Mouse (Mus musculus) CH12.LX (cell line): ENCODE measurements at regions not wholly inside any gene's neighbourhood (a gene's known extent, or its start where the extent isn't known, plus 50 kb on each side); places are given as distances from the start of the nearest gene placed in this dataset.

Experiments used
- DNase-seq: peaks from one replicate; pipeline ENCODE4 v3.0.0-alpha.2; 2013; ENCODE audit errors: extremely low read depth
- H3K27ac ChIP-seq: 2 replicates; pipeline ENCODE4 v1.5.1; 2012; ENCODE audit warnings: low read depth, mild to moderate bottlenecking, control low read depth, moderate library complexity; ENCODE audit not compliant: insufficient read depth
- H3K27me3 ChIP-seq: replicated peaks from 2 replicates; pipeline ENCODE3; 2012; ENCODE audit warnings: inconsistent platforms
- H3K36me3 ChIP-seq, 2 experiments: replicated peaks in 1 of 2; 2 replicates each; pipeline versions ENCODE3 to v1.6.1; 2012; ENCODE audit warnings: inconsistent platforms in 1 of 2, low read length in 1 of 2, mild to moderate bottlenecking in 1 of 2, mixed read lengths in 1 of 2, moderate library complexity in 1 of 2; ENCODE audit not compliant: control insufficient read depth in 1 of 2, insufficient read depth in 1 of 2
- H3K4me1 ChIP-seq, 2 experiments: 2 replicates each; pipeline ENCODE4 v1.6.1; 2012; ENCODE audit warnings: inconsistent platforms in 1 of 2, moderate library complexity in 1 of 2; ENCODE audit not compliant: insufficient read depth in 2 of 2, control insufficient read depth in 1 of 2
- H3K4me2 ChIP-seq: 2 replicates; pipeline ENCODE4 v1.6.1; 2012; ENCODE audit warnings: low read depth, mild to moderate bottlenecking, control low read depth; ENCODE audit not compliant: poor library complexity, insufficient read depth, severe bottlenecking
- H3K4me3 ChIP-seq, 3 experiments: fragments of 150-350 bp in 1 of 3; sonication (generic) in 1 of 3; replicated peaks in 1 of 3; 2 replicates each; pipeline versions ENCODE3 to v1.5.1; 2011 to 2012; ENCODE audit warnings: low read depth in 2 of 3, low read length in 2 of 3, mild to moderate bottlenecking in 2 of 3, moderate library complexity in 2 of 3, control low read depth in 1 of 3, improper control_type of control experiment in 1 of 3, inconsistent platforms in 1 of 3, mixed read lengths in 1 of 3; ENCODE audit not compliant: poor library complexity in 1 of 3
- H3K79me2 ChIP-seq: replicated peaks from 2 replicates; pipeline ENCODE4 v1.6.1; 2012; ENCODE audit warnings: mild to moderate bottlenecking, moderate library complexity; ENCODE audit not compliant: control insufficient read depth, poor library complexity, insufficient read depth, severe bottlenecking; ENCODE audit errors: extremely low read depth
- H3K9ac ChIP-seq: 2 replicates; pipeline ENCODE4 v1.6.1; 2012; ENCODE audit warnings: low read depth, mild to moderate bottlenecking, control low read depth, moderate library complexity; ENCODE audit not compliant: insufficient read depth
- H3K9me3 ChIP-seq: replicated peaks from 2 replicates; pipeline ENCODE3; 2012; ENCODE audit warnings: low read length, inconsistent platforms, mixed read lengths
- ELF1 ChIP-seq: IDR thresholded peaks from 2 replicates; pipeline ENCODE4 v1.6.1; 2014; ENCODE audit warnings: low read depth, mild to moderate bottlenecking, inconsistent platforms, low read length, improper control_type of control experiment
- EP300 ChIP-seq: IDR thresholded peaks from 2 replicates; pipeline ENCODE4 v1.6.1; 2011; ENCODE audit warnings: low read length, improper control_type of control experiment
- HCFC1 ChIP-seq: IDR thresholded peaks from 2 replicates; pipeline ENCODE4 v1.6.1; 2012; ENCODE audit warnings: low read depth, mild to moderate bottlenecking, inconsistent platforms, low read length, improper control_type of control experiment
- IRF4 ChIP-seq: IDR thresholded peaks from 2 replicates; pipeline ENCODE4 v1.6.1; 2014; ENCODE audit warnings: low read depth, mild to moderate bottlenecking, inconsistent platforms, low read length, improper control_type of control experiment
- JUN ChIP-seq: IDR thresholded peaks from 2 replicates; pipeline ENCODE4 v1.6.1; 2011; ENCODE audit warnings: low read depth, mild to moderate bottlenecking, low read length, improper control_type of control experiment, moderate library complexity; ENCODE audit not compliant: insufficient read depth
- JUND ChIP-seq: conservative IDR thresholded peaks from 2 replicates; pipeline ENCODE4 v1.6.1; 2011; ENCODE audit warnings: low read depth, low read length, improper control_type of control experiment
- MEF2A ChIP-seq: IDR thresholded peaks from 2 replicates; pipeline ENCODE4 v1.6.1; 2014; ENCODE audit warnings: low read depth, mild to moderate bottlenecking, inconsistent platforms, low read length, improper control_type of control experiment, borderline replicate concordance
- MXI1 ChIP-seq: IDR thresholded peaks from 2 replicates; pipeline ENCODE4 v1.6.1; 2011; ENCODE audit warnings: mild to moderate bottlenecking, low read depth, low read length, improper control_type of control experiment
- NRF1 ChIP-seq: IDR thresholded peaks from 2 replicates; pipeline ENCODE4 v1.6.1; 2014; ENCODE audit warnings: low read depth, mild to moderate bottlenecking, inconsistent platforms, low read length, improper control_type of control experiment, moderate library complexity
- PAX5 ChIP-seq: IDR thresholded peaks from 2 replicates; pipeline ENCODE4 v1.6.1; 2012; ENCODE audit warnings: low read length, inconsistent platforms, mixed read lengths
- RAD21 ChIP-seq: IDR thresholded peaks from 2 replicates; pipeline ENCODE4 v1.6.1; 2011; ENCODE audit warnings: low read depth, mild to moderate bottlenecking, low read length, improper control_type of control experiment, moderate library complexity
- RCOR1 ChIP-seq: conservative IDR thresholded peaks from 2 replicates; pipeline ENCODE4 v1.6.1; 2012; ENCODE audit warnings: low read depth, mild to moderate bottlenecking, inconsistent platforms, low read length, improper control_type of control experiment
- SMC3 ChIP-seq: IDR thresholded peaks from 2 replicates; pipeline ENCODE4 v1.6.1; 2011; ENCODE audit warnings: low read depth, low read length, improper control_type of control experiment
- TCF12 ChIP-seq: IDR thresholded peaks from 2 replicates; pipeline ENCODE4 v1.6.1; 2014; ENCODE audit warnings: low read depth, mild to moderate bottlenecking, inconsistent platforms, low read length, improper control_type of control experiment
- ZC3H11A ChIP-seq: IDR thresholded peaks from 2 replicates; pipeline ENCODE4 v1.6.1; 2012; ENCODE audit warnings: low read depth, mild to moderate bottlenecking, inconsistent platforms, low read length, improper control_type of control experiment
- ZKSCAN1 ChIP-seq: IDR thresholded peaks from 2 replicates; pipeline ENCODE4 v1.6.1; 2012; ENCODE audit warnings: low read depth, inconsistent platforms, low read length, improper control_type of control experiment, borderline replicate concordance
- ZNF384 ChIP-seq: IDR thresholded peaks from 2 replicates; pipeline ENCODE4 v1.6.1; 2012; ENCODE audit warnings: low read depth, low read length, improper control_type of control experiment, inconsistent platforms
- dilution Hi-C: fragments of 300-500 bp; cut with MboI; formaldehyde crosslinking; loops from 2 replicates; pipeline ENCODE4 v1.14.3; 2020; ENCODE audit warnings: low sequenced_read_pairs; ENCODE audit not compliant: extremely low pct_unique_long_range_greater_than_20kb, extremely low pct_ligation_motif_present
- in situ Hi-C: fragments of 300-500 bp; cut with MboI; formaldehyde crosslinking; loops from 3 replicates; pipeline ENCODE4 v1.14.3; 2019; ENCODE audit warnings: low sequenced_read_pairs, low pct_ligation_motif_present, low pct_unique_long_range_greater_than_20kb, mixed read lengths

DNA sequence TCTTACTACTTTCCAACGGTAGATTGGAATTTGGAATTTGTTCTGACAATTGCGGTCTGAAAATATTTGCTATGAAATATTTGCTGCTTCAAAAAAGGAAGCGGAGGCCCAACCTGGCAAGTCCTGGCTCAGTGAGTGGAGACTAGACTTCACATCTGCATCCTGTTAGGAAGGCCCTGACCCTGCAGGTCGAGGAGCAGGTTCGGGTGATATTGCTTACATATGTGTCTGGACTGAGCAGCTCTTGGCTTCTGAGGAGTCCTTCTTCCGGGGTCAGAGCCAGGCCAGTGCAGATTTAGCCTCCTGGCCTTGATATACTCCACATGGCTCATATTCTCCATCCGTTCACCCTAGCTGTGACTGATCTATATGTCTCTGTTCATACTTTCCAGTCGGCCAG is 1026.6 kb downstream of the Bcl11a start:
- H3K27ac ChIP-seq = no peak overlapping the region
- in situ Hi-C loops = no loop called here

DNA sequence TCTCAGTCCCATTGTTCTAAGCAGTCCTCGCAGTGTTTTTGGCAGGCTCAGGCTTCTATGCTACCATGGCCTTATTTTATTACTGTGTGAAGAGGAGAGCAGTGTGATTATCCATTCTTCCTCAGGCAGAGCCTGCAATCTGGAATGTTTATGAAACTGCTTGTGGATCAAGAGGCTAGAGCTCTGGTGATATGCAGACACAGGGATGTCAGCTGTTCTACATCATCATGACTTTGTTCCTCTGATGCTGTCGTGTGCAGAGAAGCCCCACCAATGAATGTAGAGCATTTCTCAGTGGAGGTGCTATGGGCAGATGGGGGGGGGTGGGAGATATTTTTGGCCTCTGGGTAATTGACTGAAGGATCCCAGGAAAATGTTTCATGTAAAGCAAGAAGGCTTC is 1046.6 kb downstream of the Bcl11a start:
- H3K27ac ChIP-seq = no peak overlapping the region
- H3K4me3 ChIP-seq = no peak overlapping the region
- H3K4me1 ChIP-seq = no peaks in the 10 kb centered on the region
- in situ Hi-C loops = no loop called here
- dilution Hi-C loops = no loop called here
- no peaks in the 10 kb centered on the region for H3K27me3 ChIP-seq
- no peak overlapping the region for H3K9ac ChIP-seq
- no peak for DNase-seq
- no peaks in the 10 kb centered on the region for H3K9me3 ChIP-seq
- TF ChIP-seq MEF2A = no peak
- no peak for TF ChIP-seq MXI1
- TF ChIP-seq JUND = no peak
- no peak for TF ChIP-seq ZKSCAN1
- TF ChIP-seq PAX5 = no peak
- no peak for TF ChIP-seq HCFC1
- no peak for TF ChIP-seq IRF4
- TF ChIP-seq RAD21 = no peak
- TF ChIP-seq RCOR1 = no peak
- TF ChIP-seq TCF12 = no peak
- H3K79me2 ChIP-seq = no peaks in the 10 kb centered on the region
- H3K36me3 ChIP-seq = no peaks in the 10 kb centered on the region
- no peak overlapping the region for H3K4me2 ChIP-seq

More for the DNA sequence above, 1026.6 kb downstream of the Bcl11a start:
- no peak overlapping the region for H3K4me3 ChIP-seq
- no peaks in the 10 kb centered on the region for H3K79me2 ChIP-seq
- no peak overlapping the region for H3K4me2 ChIP-seq
- no peaks in the 10 kb centered on the region for H3K4me1 ChIP-seq
- H3K9ac ChIP-seq = no peak overlapping the region
- H3K9me3 ChIP-seq = no peaks in the 10 kb centered on the region
- no peaks in the 10 kb centered on the region for H3K27me3 ChIP-seq
- no peak for DNase-seq
- TF ChIP-seq HCFC1 (no peak), ZKSCAN1 (no peak), SMC3 (no peak), ZC3H11A (no peak), ELF1 (no peak), EP300 (no peak), JUN (no peak), ZNF384 (no peak), NRF1 (no peak)
- TF ChIP-seq, all 38 proteins: peak for 0
- no peaks in the 10 kb centered on the region for H3K36me3 ChIP-seq
- dilution Hi-C loops = no loop called here
